Comparison of ENCODE assay signal across 17 mouse cellular contexts in genomic region chr13:60457277-60457676, GRCm38 (mm10).
"Had no signal": no experiment of that assay in that cellular context is flagged by ENCODE, and none has a peak within 500 bp of the region (broad histone marks: within the 10 kb centered on the region; RNA-seq: fewer than 3 reads in every experiment).

No protein-coding gene starts in this region.

- H3K9me3 ChIP-seq: liver, embryonic 13.5 days; lung, embryonic 15.5 days; midbrain, embryonic 10.5 days; midbrain, embryonic 15.5 days; neural tube, embryonic 12.5 days; neural tube, embryonic 15.5 days; stomach, embryonic 15.5 days had no signal

- H3K4me3 ChIP-seq: liver, embryonic 13.5 days; lung, embryonic 15.5 days; midbrain, embryonic 10.5 days; midbrain, embryonic 15.5 days; neural tube, embryonic 12.5 days; neural tube, embryonic 15.5 days; stomach, embryonic 15.5 days had no signal

- H3K4me2 ChIP-seq: liver, embryonic 13.5 days; lung, embryonic 15.5 days; midbrain, embryonic 15.5 days; neural tube, embryonic 12.5 days; neural tube, embryonic 15.5 days; stomach, embryonic 15.5 days had no signal

- H3K4me1 ChIP-seq: neural tube, embryonic 12.5 days; stomach, embryonic 15.5 days had no signal

- H3K9ac ChIP-seq: liver, embryonic 13.5 days; lung, embryonic 15.5 days; midbrain, embryonic 15.5 days; neural tube, embryonic 12.5 days; neural tube, embryonic 15.5 days; stomach, embryonic 15.5 days had no signal

- ATAC-seq: intestine, postnatal 0 days; midbrain, embryonic 15.5 days had no signal

- H3K27ac ChIP-seq: liver, embryonic 13.5 days; lung, embryonic 15.5 days; macrophage; midbrain, embryonic 10.5 days; midbrain, embryonic 15.5 days; neural tube, embryonic 12.5 days; neural tube, embryonic 15.5 days; stomach, embryonic 15.5 days had no signal

- H3K27me3 ChIP-seq: lung, embryonic 15.5 days; midbrain, embryonic 15.5 days; neural tube, embryonic 12.5 days; neural tube, embryonic 15.5 days; stomach, embryonic 15.5 days had no signal

- DNase-seq: kidney, adult 2 months; kidney, postnatal 10 days; kidney, postnatal 36 days; liver, embryonic 13.5 days; lung, postnatal 14 days; right cerebral cortex, adult 18-20 months; right cerebral cortex, postnatal 25 days; spleen, adult 18-20 months; thymus, postnatal 25 days had no signal

- H3K36me3 ChIP-seq: liver, embryonic 13.5 days; lung, embryonic 15.5 days; midbrain, embryonic 10.5 days; midbrain, embryonic 15.5 days; neural tube, embryonic 12.5 days; neural tube, embryonic 15.5 days; stomach, embryonic 15.5 days had no signal
